Mouse (Mus musculus) CH12F3 (cell line): Measurements from ENCODE around the gene Cacna1d.

Experiments
- in situ Hi-C: fragments of 300-500 bp; cut with MboI; formaldehyde crosslinking; loops from 2 replicates; pipeline ENCODE4 v1.14.3; 2020; ENCODE audit warnings: low sequenced_read_pairs

The Cacna1d gene

GRCm38 (mm10) chr14:30378306-30378705 is 112.9 kb downstream of the Cacna1d start:
- in situ Hi-C loops, result no loop called here

GRCm38 (mm10) chr14:30372878-30373277 is 118.4 kb downstream of the Cacna1d start:
- in situ Hi-C loops, result no loop called here

GRCm38 (mm10) chr14:30371070-30371469 is 120.2 kb downstream of the Cacna1d start:
- in situ Hi-C loops, result no loop called here

- in situ Hi-C loops, result no loop called here
These were observed 124.2 kb downstream of the Cacna1d start for GRCm38 (mm10) chr14:30367074-30367473.

- in situ Hi-C loops, result no loop called here
These were observed 125.4 kb downstream of the Cacna1d start for GRCm38 (mm10) chr14:30365866-30366265.

GRCm38 (mm10) chr14:30363487-30364167 is 127.6 kb downstream of the Cacna1d start:
- in situ Hi-C loops, result no loop called here

GRCm38 (mm10) chr14:30362370-30362769 is 128.9 kb downstream of the Cacna1d start:
- in situ Hi-C loops, result no loop called here

- in situ Hi-C loops, result no loop called here
These were observed 130.8 kb downstream of the Cacna1d start for GRCm38 (mm10) chr14:30360478-30360877.

GRCm38 (mm10) chr14:30360004-30360403 is 131.3 kb downstream of the Cacna1d start:
- in situ Hi-C loops, result no loop called here

- in situ Hi-C loops, result no loop called here
These were observed 133.2 kb downstream of the Cacna1d start for GRCm38 (mm10) chr14:30358028-30358427.

- in situ Hi-C loops, result no loop called here
These were observed 134.8 kb downstream of the Cacna1d start for GRCm38 (mm10) chr14:30356456-30356855.

- in situ Hi-C loops, result no loop called here
These were observed 136.5 kb downstream of the Cacna1d start for GRCm38 (mm10) chr14:30354761-30355160.

GRCm38 (mm10) chr14:30354127-30354463 is 137.2 kb downstream of the Cacna1d start:
- in situ Hi-C loops, result no loop called here

GRCm38 (mm10) chr14:30353291-30354126 is 137.7 kb downstream of the Cacna1d start:
- in situ Hi-C loops, result no loop called here

- in situ Hi-C loops, result no loop called here
These were observed 138.3 kb downstream of the Cacna1d start for GRCm38 (mm10) chr14:30352951-30353270.

- in situ Hi-C loops, result no loop called here
These were observed 138.9 kb downstream of the Cacna1d start for GRCm38 (mm10) chr14:30352061-30352950.

GRCm38 (mm10) chr14:30350285-30350684 is 141.0 kb downstream of the Cacna1d start:
- in situ Hi-C loops, result no loop called here

GRCm38 (mm10) chr14:30344948-30345865 is 146.0 kb downstream of the Cacna1d start:
- in situ Hi-C loops, result no loop called here

- in situ Hi-C loops, result no loop called here
These were observed 147.5 kb downstream of the Cacna1d start for GRCm38 (mm10) chr14:30343740-30344139.

GRCm38 (mm10) chr14:30341825-30342590 is 149.2 kb downstream of the Cacna1d start:
- in situ Hi-C loops, result no loop called here
